Mouse (Mus musculus): ENCODE results near the gene Camk1.
"Not testable (repeated sequence)": the region's sequence is repeated elsewhere in the genome, so short reads cannot be mapped to it uniquely, and the experiment has no call there.

Gene Camk1

GRCm38 (mm10) chr6:113362241-113362640 lies 18.5 kb upstream of the Camk1 start:
- DNase-seq (ENCODE audit: low read depth in 1 of 2, low spot score in 2 of 2), result no peak

GRCm38 (mm10) chr6:113361476-113361875 lies 17.7 kb upstream of the Camk1 start:
- DNase-seq (ENCODE audit: low read depth in 1 of 2, low spot score in 2 of 2), result no peak

- no peak for DNase-seq (ENCODE audit: low read depth in 1 of 2, low spot score in 2 of 2)
These were observed 9.9 kb upstream of the Camk1 start for GRCm38 (mm10) chr6:113353696-113354095.

GRCm38 (mm10) chr6:113352820-113353219 lies 9.0 kb upstream of the Camk1 start:
- DNase-seq (ENCODE audit: low read depth in 1 of 2, low spot score in 2 of 2), result no peak

- DNase-seq (ENCODE audit: low read depth in 1 of 2, low spot score in 2 of 2), result peak in 1 of 2 experiments; percentile 13
These were observed 7.9 kb upstream of the Camk1 start for GRCm38 (mm10) chr6:113351653-113352052.

- DNase-seq (ENCODE audit: low read depth in 1 of 2, low spot score in 2 of 2), result no peak
These were observed 7.4 kb upstream of the Camk1 start for GRCm38 (mm10) chr6:113351161-113351560.

- DNase-seq (ENCODE audit: low read depth in 1 of 2, low spot score in 2 of 2), result no peak
These were observed 6.8 kb upstream of the Camk1 start for GRCm38 (mm10) chr6:113350538-113350937.

GRCm38 (mm10) chr6:113346897-113347296 lies 3.1 kb upstream of the Camk1 start:
- no peak for DNase-seq (ENCODE audit: low read depth in 1 of 2, low spot score in 2 of 2)

- no peak for DNase-seq (ENCODE audit: low read depth in 1 of 2, low spot score in 2 of 2)
These were observed 537 bp upstream of the Camk1 start for GRCm38 (mm10) chr6:113344321-113344720.

GRCm38 (mm10) chr6:113342297-113342696 lies 1.5 kb downstream of the Camk1 start:
- DNase-seq (ENCODE audit: low read depth in 1 of 2, low spot score in 2 of 2), result no peak

- peak in 1 of 2 experiments; percentile 36 for DNase-seq (ENCODE audit: low read depth in 1 of 2, low spot score in 2 of 2)
These were observed 2.2 kb downstream of the Camk1 start for GRCm38 (mm10) chr6:113341574-113341973.

GRCm38 (mm10) chr6:113336852-113337620 lies 6.7 kb downstream of the Camk1 start:
- DNase-seq (ENCODE audit: low read depth in 1 of 2, low spot score in 2 of 2), result no peak

- no peak for DNase-seq (ENCODE audit: low read depth in 1 of 2, low spot score in 2 of 2)
These were observed 9.6 kb downstream of the Camk1 start for GRCm38 (mm10) chr6:113334216-113334615.

GRCm38 (mm10) chr6:113333137-113333950 lies 10.4 kb downstream of the Camk1 start:
- DNase-seq (ENCODE audit: low read depth in 1 of 2, low spot score in 2 of 2), result no peak

- not testable (repeated sequence) for DNase-seq (ENCODE audit: low read depth in 1 of 2, low spot score in 2 of 2)
These were observed 11.1 kb downstream of the Camk1 start for GRCm38 (mm10) chr6:113332734-113333133.

GRCm38 (mm10) chr6:113331721-113332120 lies 12.1 kb downstream of the Camk1 start:
- no peak for DNase-seq (ENCODE audit: low read depth in 1 of 2, low spot score in 2 of 2)

GRCm38 (mm10) chr6:113330547-113330946 lies 13.2 kb downstream of the Camk1 start:
- peak in 1 of 2 experiments; percentile 22 for DNase-seq (ENCODE audit: low read depth in 1 of 2, low spot score in 2 of 2)

GRCm38 (mm10) chr6:113329396-113329795 lies 14.4 kb downstream of the Camk1 start:
- DNase-seq (ENCODE audit: low read depth in 1 of 2, low spot score in 2 of 2), result no peak

- peak; percentile 95 to 98 for DNase-seq (ENCODE audit: low read depth in 1 of 2, low spot score in 2 of 2)
These were observed 17.1 kb downstream of the Camk1 start, which contains the start of gene Ogg1 for GRCm38 (mm10) chr6:113326533-113327315. Gene Ogg1, plus strand, starts transcription at chr6:113326972.

GRCm38 (mm10) chr6:113315972-113316371 lies 27.8 kb downstream of the Camk1 start:
- DNase-seq (ENCODE audit: low read depth in 1 of 2, low spot score in 2 of 2), result no peak

- peak; percentile 37 for DNase-seq (ENCODE audit: low read depth in 1 of 2, low spot score in 2 of 2)
These were observed 35.6 kb downstream of the Camk1 start for GRCm38 (mm10) chr6:113308141-113308540.
